Mouse (Mus musculus) mouse trophoblast stem cell (cell line): ENCODE data around the gene Kcnh3.
"Not testable (repeated sequence)": the region's sequence is repeated elsewhere in the genome, so short reads cannot be mapped to it uniquely, and the experiment has no call there.

Experiments used
- in situ Hi-C, 2 experiments: fragments of 300-500 bp; cut with MseI, MboI; formaldehyde crosslinking; loops; 2 replicates in 1 of 2; 3 replicates in 1 of 2; pipeline ENCODE4 v1.15.1; 2025

Gene Kcnh3

DNA sequence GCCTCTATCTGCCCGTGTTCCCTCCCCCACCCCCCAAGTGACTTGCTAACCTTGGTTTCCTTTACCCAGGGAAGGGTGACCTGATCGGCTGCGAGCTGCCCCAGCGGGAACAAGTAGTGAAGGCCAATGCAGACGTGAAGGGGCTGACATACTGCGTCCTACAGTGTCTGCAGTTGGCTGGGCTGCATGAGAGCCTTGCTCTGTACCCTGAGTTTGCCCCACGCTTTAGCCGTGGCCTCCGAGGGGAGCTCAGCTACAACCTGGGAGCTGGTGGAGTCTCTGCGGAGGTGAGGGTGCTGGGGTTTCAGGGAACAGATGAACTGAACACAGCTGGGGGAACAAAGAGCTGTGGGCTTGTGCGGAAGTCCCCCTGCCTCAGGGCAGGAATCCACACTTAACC lies 13.3 kb downstream of the Kcnh3 start:
- in situ Hi-C loops, result no loop called here

DNA sequence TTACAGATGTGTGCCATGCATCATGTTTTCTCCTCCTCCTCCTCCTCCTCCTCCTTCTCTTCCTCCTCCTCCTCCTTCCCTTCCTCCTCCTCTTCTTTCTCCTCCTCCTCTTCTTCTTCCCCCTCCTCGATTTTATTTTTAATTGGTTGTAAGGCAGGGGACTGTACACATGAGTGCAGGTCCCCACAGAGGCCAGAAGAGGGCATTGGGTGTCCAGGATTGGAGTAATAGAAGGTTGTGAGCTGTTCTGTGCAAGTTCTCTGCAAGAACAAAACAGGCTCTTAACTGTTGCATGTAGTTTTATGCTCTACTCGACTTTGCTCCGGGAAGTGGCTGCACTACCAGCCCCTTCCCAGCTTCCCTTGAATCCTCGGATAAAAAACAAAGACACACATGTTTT lies 15.5 kb downstream of the Kcnh3 start:
- in situ Hi-C loops, result no loop called here

- in situ Hi-C loops, result no loop called here
Measured at GRCm38 (mm10) chr15:99241249-99241648, 16.6 kb downstream of the Kcnh3 start.

DNA sequence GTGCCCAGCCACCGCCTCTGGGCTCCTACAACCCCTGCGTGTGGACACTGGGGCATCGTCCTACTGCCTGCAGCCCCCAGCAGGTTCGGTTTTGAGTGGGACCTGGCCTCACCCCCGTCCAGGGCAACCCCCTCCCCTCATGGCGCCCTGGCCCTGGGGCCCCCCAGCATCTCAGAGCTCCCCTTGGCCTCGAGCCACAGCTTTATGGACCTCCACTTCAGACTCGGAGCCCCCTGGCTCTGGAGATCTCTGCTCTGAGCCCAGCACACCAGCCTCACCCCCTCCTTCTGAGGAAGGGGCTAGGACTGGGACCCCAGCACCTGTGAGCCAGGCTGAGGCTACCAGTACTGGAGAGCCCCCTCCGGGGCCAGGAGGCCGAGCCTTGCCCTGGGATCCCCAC lies 17.4 kb downstream of the Kcnh3 start:
- in situ Hi-C loops, result no loop called here

DNA sequence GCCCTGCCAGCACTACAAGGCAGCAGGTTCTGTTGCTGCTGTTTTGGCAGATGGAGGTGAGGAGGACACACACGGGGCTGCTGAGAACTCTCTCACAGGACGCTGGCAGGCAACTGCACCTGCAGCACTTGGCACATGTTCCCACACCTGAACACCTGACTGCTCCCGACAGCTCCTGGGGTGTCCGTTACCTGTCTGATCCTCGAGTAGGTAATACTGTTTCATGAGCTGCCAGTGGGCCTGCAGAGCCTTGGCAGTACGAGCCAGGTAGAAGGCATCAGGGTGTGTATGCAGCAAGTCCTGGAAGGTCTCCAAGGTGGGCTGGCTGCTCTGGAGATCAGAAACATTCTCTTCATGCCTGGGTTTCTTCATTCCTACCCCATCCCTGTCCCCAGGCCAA lies 22.1 kb downstream of the Kcnh3 start:
- in situ Hi-C loops, result not testable (repeated sequence)

- in situ Hi-C loops, result no loop called here
Measured at GRCm38 (mm10) chr15:99248972-99249371, 24.3 kb downstream of the Kcnh3 start.

- in situ Hi-C loops, result no loop called here
Measured at GRCm38 (mm10) chr15:99249938-99250337, 25.3 kb downstream of the Kcnh3 start.

- in situ Hi-C loops, result not testable (repeated sequence)
Measured at GRCm38 (mm10) chr15:99251111-99251510, 26.4 kb downstream of the Kcnh3 start.

DNA sequence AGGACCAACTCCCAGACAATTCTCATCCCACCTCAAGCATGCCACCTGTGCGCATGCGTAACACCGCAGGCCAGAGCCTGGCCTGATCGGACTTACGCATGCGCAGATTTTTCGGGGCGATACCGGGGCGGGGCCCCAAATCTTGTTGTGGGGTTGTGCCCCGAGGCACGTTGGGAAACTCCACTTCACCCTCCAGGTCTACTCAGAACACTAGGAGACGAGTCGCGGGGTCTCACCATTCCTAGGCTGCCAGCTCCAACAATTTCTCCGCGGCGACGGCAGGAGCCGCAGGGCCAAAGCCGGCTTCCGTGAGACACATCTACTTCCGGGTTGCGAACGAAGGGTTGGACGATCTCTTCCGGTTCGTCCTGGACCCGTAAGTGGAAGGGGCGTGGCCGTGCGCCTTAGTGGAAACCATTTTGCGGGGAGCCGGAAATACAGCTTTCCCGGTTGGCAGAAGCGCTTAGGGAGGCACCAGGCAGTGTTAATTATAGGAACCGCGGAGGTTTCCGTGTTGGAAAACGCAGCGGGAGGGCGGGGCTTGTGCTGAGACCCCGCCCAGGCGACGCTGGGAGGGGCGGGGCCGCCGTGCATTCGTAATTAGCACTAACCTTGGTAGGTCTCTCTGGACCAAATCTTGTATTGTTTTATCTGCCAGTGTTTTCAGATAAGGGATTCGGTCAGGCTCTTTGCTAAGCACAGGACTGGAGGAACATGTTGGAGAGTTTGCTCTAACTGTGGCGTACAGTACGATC lies 27.1 kb downstream of the Kcnh3 start, which contains the start of gene Mcrs1:
Mcrs1 (minus strand) TSS at position 336 of the 755 bp plus-strand sequence.
- in situ Hi-C loops, result no loop called here

GRCm38 (mm10) chr15:99252381-99253174 lies 27.9 kb downstream of the Kcnh3 start:
- in situ Hi-C loops, result no loop called here

DNA sequence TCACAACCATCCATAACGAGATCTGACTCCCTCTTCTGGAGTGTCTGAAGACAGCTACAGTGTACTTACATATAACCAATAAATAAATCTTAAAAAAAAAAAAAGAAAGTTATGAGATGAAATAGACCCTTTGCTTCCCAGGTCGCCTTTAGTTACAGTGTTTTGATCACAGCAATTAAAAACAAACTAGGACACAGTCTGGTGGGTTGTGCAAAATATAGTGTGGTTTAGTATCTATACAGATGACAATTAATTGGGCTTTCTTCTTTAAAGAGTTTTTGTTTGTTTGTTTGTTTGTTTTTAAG lies 28.5 kb downstream of the Kcnh3 start:
- in situ Hi-C loops, result not testable (repeated sequence)

- in situ Hi-C loops, result no loop called here
Measured at GRCm38 (mm10) chr15:99253772-99254171, 29.1 kb downstream of the Kcnh3 start.

GRCm38 (mm10) chr15:99254477-99255005 lies 29.9 kb downstream of the Kcnh3 start:
- in situ Hi-C loops, result no loop called here

GRCm38 (mm10) chr15:99255241-99255749 lies 30.6 kb downstream of the Kcnh3 start:
- in situ Hi-C loops, result no loop called here

- in situ Hi-C loops, result no loop called here
Measured at GRCm38 (mm10) chr15:99259167-99259729, 34.6 kb downstream of the Kcnh3 start.

GRCm38 (mm10) chr15:99259730-99260252 lies 35.1 kb downstream of the Kcnh3 start:
- in situ Hi-C loops, result no loop called here

DNA sequence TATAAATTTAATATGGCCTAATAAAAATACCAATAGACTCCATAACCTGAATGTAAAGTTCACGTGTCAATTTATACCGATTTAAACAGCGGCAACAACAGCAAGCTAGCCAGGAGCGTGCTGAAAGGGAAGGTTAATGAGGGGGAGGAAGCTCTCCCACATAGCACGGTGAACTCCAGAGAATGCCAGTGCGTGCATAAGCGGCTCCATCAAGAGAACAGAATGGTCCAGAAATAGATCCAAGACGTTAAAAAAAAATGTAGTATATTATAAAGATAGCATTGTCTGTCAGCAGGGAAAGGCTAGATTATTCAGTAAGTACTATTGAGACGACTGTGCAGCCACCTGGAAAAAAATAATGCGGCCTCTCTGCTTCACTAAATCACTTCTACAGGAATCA lies 38.0 kb downstream of the Kcnh3 start:
- in situ Hi-C loops, result no loop called here

DNA sequence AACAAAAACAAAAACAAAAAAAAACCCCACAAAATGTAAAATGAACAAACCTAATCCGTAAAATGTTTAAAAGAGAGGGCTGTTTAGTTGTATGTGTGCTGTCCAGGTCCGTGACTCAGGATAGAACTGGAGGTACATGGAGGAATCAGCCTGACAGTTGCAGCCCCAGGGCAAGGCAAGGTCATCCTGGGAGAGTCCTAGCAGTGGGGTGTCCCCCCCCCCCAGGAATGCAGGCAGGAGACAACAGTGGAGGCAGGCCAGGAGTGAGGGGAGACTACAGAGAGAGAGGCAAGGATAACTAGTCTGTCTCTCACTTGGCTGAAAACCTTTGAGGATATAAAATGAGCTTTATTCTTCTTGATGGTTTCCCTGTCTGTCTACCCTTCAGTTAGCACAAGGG lies 39.7 kb downstream of the Kcnh3 start:
- in situ Hi-C loops, result no loop called here

DNA sequence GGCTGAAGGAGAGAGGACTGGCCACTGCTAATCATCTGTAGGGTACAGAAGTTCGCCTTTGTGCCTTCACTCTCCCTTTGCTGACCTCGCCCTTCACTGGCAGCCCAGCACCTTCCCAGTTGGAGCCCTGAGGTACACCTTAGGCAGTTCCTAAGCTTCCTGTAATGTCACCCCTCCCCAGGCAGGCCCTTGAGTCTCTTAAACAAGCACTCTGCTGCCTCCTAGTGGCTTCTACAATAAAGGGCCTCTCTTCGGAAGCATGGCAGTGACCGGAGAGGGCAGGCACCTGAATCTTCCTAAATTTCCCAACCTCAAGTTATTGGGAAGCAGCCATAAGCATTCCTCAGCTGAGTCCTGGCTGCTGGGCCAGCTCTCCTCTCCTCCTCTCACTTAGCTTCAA lies 41.0 kb downstream of the Kcnh3 start:
- in situ Hi-C loops, result loop anchor here in 1 of 2 experiments (5.0 kb wide), 1 partner anchor 48 kb away; no protein-coding TSS in a partner anchor

DNA sequence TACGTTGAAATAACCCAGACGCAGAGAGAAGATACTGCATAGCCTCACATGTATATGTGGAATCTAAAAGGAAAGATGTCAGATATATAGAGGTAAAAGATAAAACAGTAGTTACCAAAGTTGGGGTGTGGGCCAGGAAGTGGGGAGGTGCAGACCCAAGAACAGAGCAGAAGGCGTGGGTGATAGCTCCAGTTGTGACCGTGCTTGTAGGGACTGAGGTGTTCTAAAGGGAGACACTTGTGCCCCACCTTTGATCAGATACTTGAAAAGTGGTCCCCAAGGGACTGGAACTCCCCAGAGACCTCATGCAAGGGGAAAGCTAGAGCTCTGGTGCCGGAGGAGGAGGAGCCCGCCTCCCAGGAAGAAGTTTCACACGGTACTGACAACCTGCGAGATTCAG lies 51.4 kb downstream of the Kcnh3 start:
- in situ Hi-C loops, result no loop called here

DNA sequence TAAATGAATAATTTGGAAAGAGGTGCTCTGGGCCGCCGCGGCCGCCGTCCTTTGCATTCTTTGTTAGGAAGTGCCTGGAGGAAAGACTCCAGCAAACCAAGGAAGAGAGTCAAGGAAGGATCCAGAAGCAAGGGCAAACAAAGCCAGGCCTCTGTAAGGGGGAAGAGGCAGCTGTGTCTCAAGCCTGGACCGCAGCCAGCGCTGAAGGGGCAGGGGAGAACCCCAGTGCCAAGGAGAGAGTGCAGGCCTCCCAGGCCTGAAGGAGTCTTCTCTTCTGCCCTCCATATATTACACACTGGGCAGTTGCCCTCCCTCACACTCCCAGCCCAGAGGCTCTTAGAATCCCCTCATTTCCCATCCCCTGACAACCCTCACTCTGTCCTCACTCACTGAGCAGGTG lies 53.6 kb downstream of the Kcnh3 start:
- in situ Hi-C loops, result no loop called here

- in situ Hi-C loops, result no loop called here
Measured at GRCm38 (mm10) chr15:99283456-99283855, 58.8 kb downstream of the Kcnh3 start.
